Mouse (Mus musculus) stomach, postnatal 0 days (tissue): Measurements from ENCODE around the gene Klrb1f. TPM values are rescaled to one million over a fixed set of nuclear protein-coding genes. Genes with fewer than 3 reads are reported as not detected.

Experiments
- ATAC-seq: fragments of 200-750 bp; cut with Nextera tagmentation; 2 replicates; pipeline ENCODE4 v1.8.0; 2017; ENCODE audit not compliant: low FRiP score, low TSS enrichment
- DNase-seq: peaks from one replicate; pipeline ENCODE4 v3.0.0-alpha.2; 2016; ENCODE audit warnings: low spot score
- H3K27ac ChIP-seq: fragments of 300-500 bp; sonication (generic); replicated peaks from 2 replicates; pipeline ENCODE4 v1.5.1; 2014; ENCODE audit warnings: mild to moderate bottlenecking, control low read depth
- H3K27me3 ChIP-seq: fragments of 300-500 bp; sonication (generic); 2 replicates; pipeline ENCODE4 v1.6.1; 2014; ENCODE audit warnings: low read length; ENCODE audit not compliant: control insufficient read depth, insufficient read depth
- H3K36me3 ChIP-seq: fragments of 300-500 bp; sonication (generic); 2 replicates; pipeline ENCODE4 v1.6.1; 2014; ENCODE audit warnings: low read length, mixed read lengths; ENCODE audit not compliant: control insufficient read depth, insufficient read depth
- H3K4me1 ChIP-seq: fragments of 300-500 bp; sonication (generic); replicated peaks from 2 replicates; pipeline ENCODE4 v1.6.1; 2014; ENCODE audit warnings: antibody characterized with exemption; ENCODE audit not compliant: control insufficient read depth, insufficient read depth
- H3K4me2 ChIP-seq: fragments of 300-500 bp; sonication (generic); replicated peaks from 2 replicates; pipeline ENCODE4 v1.6.1; 2014; ENCODE audit warnings: low read depth, mild to moderate bottlenecking, control low read depth, moderate library complexity
- H3K4me3 ChIP-seq: fragments of 300-500 bp; sonication (generic); 2 replicates; pipeline ENCODE4 v1.5.1; 2014; ENCODE audit warnings: low read depth, low read length, control low read depth
- H3K9ac ChIP-seq: fragments of 300-500 bp; sonication (generic); 2 replicates; pipeline ENCODE4 v1.6.1; 2014; ENCODE audit warnings: mild to moderate bottlenecking, low read length, control low read depth, mixed read lengths
- H3K9me3 ChIP-seq: fragments of 300-500 bp; sonication (generic); 2 replicates; pipeline ENCODE4 v1.6.1; 2016; ENCODE audit warnings: low read length; ENCODE audit not compliant: control insufficient read depth
- CTCF ChIP-seq: IDR thresholded peaks from 2 replicates; pipeline ENCODE4 v1.5.1; 2016; ENCODE audit warnings: antibody characterized with exemption, low read depth, mild to moderate bottlenecking, moderate library complexity
- EP300 ChIP-seq: optimal IDR thresholded peaks from 2 replicates; pipeline ENCODE3; 2016; ENCODE audit warnings: antibody characterized with exemption
- WGBS: fragments of 180-500 bp; shearing (Covaris S2); extraction: QIAGEN DNeasy Blood & Tissue Kit; methylation state at CpG from one replicate; pipeline ENCODE4 v1.1.7; 2014; 5-methylcytosine and 5-hydroxymethylcytosine counted together
- polyA plus RNA-seq: library from polyadenylated mRNA; unstranded; fragments of >200 nt; fragmentation: Nextera tagmentation; extraction: Ambion mirVana; gene quantifications from 2 replicates; pipeline ENCODE4 v1.2.1, GENCODE M21; 2015

The Klrb1f gene
- polyA plus RNA-seq, 1 experiment from 2014 or later: 0.18 TPM

- WGBS: 59% methylated on average over 6 of the region's 6 CpGs
- Histone ChIP-seq H3K36me3 (no peaks in the 10 kb centered on the region), H3K4me1 (no peaks in the 10 kb centered on the region), H3K9me3 (no peaks in the 10 kb centered on the region), H3K9ac (no peak overlapping the region), H3K4me3 (no peak overlapping the region), H3K4me2 (no peak overlapping the region), H3K27me3 (no peaks in the 10 kb centered on the region), H3K27ac (no peak overlapping the region)
- DNase-seq: no peak
- ATAC-seq: no peak
- no peak for TF ChIP-seq EP300
- no peak for TF ChIP-seq CTCF
These were observed 15.4 kb upstream of the Klrb1f start for GRCm38 (mm10) chr6:129030175-129030824.

GRCm38 (mm10) chr6:129030964-129031363 is 14.7 kb upstream of the Klrb1f start:
- H3K9me3 ChIP-seq: no peaks in the 10 kb centered on the region
- WGBS: 82% methylated on average over 2 of the region's 2 CpGs
- H3K4me2 ChIP-seq: no peak overlapping the region
- H3K36me3 ChIP-seq: no peaks in the 10 kb centered on the region
- no peak overlapping the region for H3K27ac ChIP-seq
- no peak for DNase-seq
- TF ChIP-seq EP300 (no peak), CTCF (no peak)
- no peak overlapping the region for H3K9ac ChIP-seq
- H3K27me3 ChIP-seq: no peaks in the 10 kb centered on the region
- H3K4me1 ChIP-seq: no peaks in the 10 kb centered on the region
- no peak overlapping the region for H3K4me3 ChIP-seq
- no peak for ATAC-seq

GRCm38 (mm10) chr6:129033397-129033796 is 12.3 kb upstream of the Klrb1f start:
- Histone ChIP-seq H3K27me3 (no peaks in the 10 kb centered on the region), H3K4me1 (no peaks in the 10 kb centered on the region), H3K4me3 (no peak overlapping the region), H3K36me3 (no peaks in the 10 kb centered on the region), H3K4me2 (no peak overlapping the region), H3K9me3 (no peaks in the 10 kb centered on the region), H3K27ac (no peak overlapping the region), H3K9ac (no peak overlapping the region)
- TF ChIP-seq EP300 (no peak), CTCF (peak; percentile 61)
- no peak for ATAC-seq
- DNase-seq: no peak
- WGBS: 79% methylated on average over 2 of the region's 2 CpGs

GRCm38 (mm10) chr6:129035017-129035416 is 10.7 kb upstream of the Klrb1f start:
- ATAC-seq: no peak
- TF ChIP-seq CTCF (no peak), EP300 (no peak)

GRCm38 (mm10) chr6:129036326-129036725 is 9.4 kb upstream of the Klrb1f start:
- DNase-seq (no peak), ATAC-seq (no peak)
- H3K36me3 ChIP-seq: no peaks in the 10 kb centered on the region
- H3K9me3 ChIP-seq: no peaks in the 10 kb centered on the region
- H3K4me1 ChIP-seq: no peaks in the 10 kb centered on the region
- no peak overlapping the region for H3K27ac ChIP-seq
- H3K9ac ChIP-seq: no peak overlapping the region
- no peaks in the 10 kb centered on the region for H3K27me3 ChIP-seq
- H3K4me3 ChIP-seq: no peak overlapping the region
- no peak for TF ChIP-seq CTCF
- no peak for TF ChIP-seq EP300
- H3K4me2 ChIP-seq: no peak overlapping the region

More at GRCm38 (mm10) chr6:129035017-129035416, 10.7 kb upstream of the Klrb1f start:
- H3K27me3 ChIP-seq: no peaks in the 10 kb centered on the region
- no peaks in the 10 kb centered on the region for H3K9me3 ChIP-seq
- H3K27ac ChIP-seq: no peak overlapping the region
- DNase-seq: no peak
- no peak overlapping the region for H3K4me3 ChIP-seq
- WGBS: 78% methylated on average over 2 of the region's 2 CpGs
- no peaks in the 10 kb centered on the region for H3K36me3 ChIP-seq
- H3K4me1 ChIP-seq: no peaks in the 10 kb centered on the region
- no peak overlapping the region for H3K4me2 ChIP-seq
- H3K9ac ChIP-seq: no peak overlapping the region

- TF ChIP-seq EP300: no peak
- TF ChIP-seq CTCF: no peak
- Histone ChIP-seq H3K36me3 (no peaks in the 10 kb centered on the region), H3K4me2 (no peak overlapping the region), H3K4me1 (no peaks in the 10 kb centered on the region), H3K4me3 (no peak overlapping the region), H3K27ac (no peak overlapping the region), H3K27me3 (no peaks in the 10 kb centered on the region), H3K9me3 (no peaks in the 10 kb centered on the region), H3K9ac (no peak overlapping the region)
- no peak for DNase-seq
- ATAC-seq: no peak
- 79% methylated on average over 2 of the region's 2 CpGs for WGBS
These were observed 8.7 kb upstream of the Klrb1f start for GRCm38 (mm10) chr6:129036890-129037463.
